Mouse (Mus musculus) neural tube, embryonic 11.5 days (tissue): ENCODE measurements around the gene Myl9. TPM values are rescaled to one million over a fixed set of nuclear protein-coding genes. Genes with fewer than 3 reads are reported as not detected.

Experiments used
- ATAC-seq: fragments of 200-750 bp; cut with Nextera tagmentation; 2 replicates; pipeline ENCODE4 v1.8.0; 2017; ENCODE audit warnings: moderate number of reproducible peaks, mild to moderate bottlenecking, moderate TSS enrichment, moderate library complexity; ENCODE audit not compliant: insufficient read depth, low FRiP score, low TSS enrichment
- DNase-seq: peaks from one replicate; pipeline ENCODE4 v3.0.0-alpha.2; 2015; ENCODE audit warnings: low spot score
- H3K27ac ChIP-seq: fragments of 300-500 bp; sonication (generic); 2 replicates; pipeline ENCODE4 v1.5.1; 2014; ENCODE audit warnings: low read depth, mild to moderate bottlenecking, low read length
- H3K27me3 ChIP-seq: fragments of 300-500 bp; sonication (generic); 2 replicates; pipeline ENCODE4 v1.6.1; 2014; ENCODE audit warnings: mild to moderate bottlenecking, low read length, mixed read lengths; ENCODE audit not compliant: control insufficient read depth, insufficient read depth
- H3K36me3 ChIP-seq: fragments of 300-500 bp; sonication (generic); 2 replicates; pipeline ENCODE4 v1.6.1; 2014; ENCODE audit warnings: mild to moderate bottlenecking, low read length, moderate library complexity, mixed read lengths; ENCODE audit not compliant: control insufficient read depth, insufficient read depth
- H3K4me1 ChIP-seq: fragments of 300-500 bp; sonication (generic); 2 replicates; pipeline ENCODE4 v1.6.1; 2014; ENCODE audit warnings: low read length, mixed read lengths; ENCODE audit not compliant: control insufficient read depth, insufficient read depth
- H3K4me2 ChIP-seq: fragments of 300-500 bp; sonication (generic); 2 replicates; pipeline ENCODE4 v1.6.1; 2014; ENCODE audit warnings: low read depth, mild to moderate bottlenecking, moderate library complexity
- H3K4me3 ChIP-seq: fragments of 300-500 bp; sonication (generic); 2 replicates; pipeline ENCODE4 v1.5.1; 2014; ENCODE audit warnings: low read depth, low read length
- H3K9ac ChIP-seq: fragments of 300-500 bp; sonication (generic); 2 replicates; pipeline ENCODE4 v1.6.1; 2014; ENCODE audit warnings: mild to moderate bottlenecking, low read length
- H3K9me3 ChIP-seq: fragments of 300-500 bp; sonication (generic); 2 replicates; pipeline ENCODE4 v1.6.1; 2016; ENCODE audit warnings: low read length; ENCODE audit not compliant: control insufficient read depth
- WGBS: fragments of 180-500 bp; shearing (Covaris S2); extraction: QIAGEN DNeasy Blood & Tissue Kit; methylation state at CpG from one replicate; pipeline ENCODE4 v1.1.7; 2014; 5-methylcytosine and 5-hydroxymethylcytosine counted together
- polyA plus RNA-seq: library from polyadenylated mRNA; unstranded; fragments of >200 nt; fragmentation: Nextera tagmentation; extraction: Ambion mirVana; gene quantifications from 2 replicates; pipeline ENCODE4 v1.2.1, GENCODE M21; 2014

Gene Myl9
- polyA plus RNA-seq, 1 experiment from 2014 or later: 98.7 TPM

DNA sequence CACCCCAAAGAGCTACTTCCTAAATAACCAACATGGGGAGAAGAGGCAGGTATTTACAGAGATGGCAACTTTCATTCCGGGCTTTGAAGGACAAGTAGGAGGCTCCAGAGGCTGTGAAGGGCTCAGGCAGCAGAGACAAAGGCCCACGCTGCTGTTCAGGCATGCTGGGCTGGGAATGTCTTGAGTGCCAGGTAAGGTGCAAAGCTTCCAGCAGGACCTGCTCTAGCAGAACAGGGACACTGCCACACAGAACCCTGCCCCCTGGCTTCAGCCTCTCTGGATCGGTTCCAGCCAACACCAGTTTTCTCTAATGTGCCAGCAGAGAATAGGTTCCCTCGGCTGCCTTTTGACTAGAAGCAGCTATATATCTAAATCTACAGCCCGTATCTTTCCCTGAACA lies 8.1 kb upstream of the Myl9 start:
- Histone ChIP-seq H3K4me1 (no peaks in the 10 kb centered on the region), H3K4me2 (no peak overlapping the region), H3K27me3 (no peaks in the 10 kb centered on the region), H3K27ac (no peak overlapping the region), H3K4me3 (no peak overlapping the region), H3K36me3 (peaks cover 7% of the 10 kb centered on the region), H3K9ac (no peak overlapping the region), H3K9me3 (no peaks in the 10 kb centered on the region)
- ATAC-seq (no peak), DNase-seq (no peak)
- 76% methylated on average over 5 of the region's 5 CpGs for WGBS

DNA sequence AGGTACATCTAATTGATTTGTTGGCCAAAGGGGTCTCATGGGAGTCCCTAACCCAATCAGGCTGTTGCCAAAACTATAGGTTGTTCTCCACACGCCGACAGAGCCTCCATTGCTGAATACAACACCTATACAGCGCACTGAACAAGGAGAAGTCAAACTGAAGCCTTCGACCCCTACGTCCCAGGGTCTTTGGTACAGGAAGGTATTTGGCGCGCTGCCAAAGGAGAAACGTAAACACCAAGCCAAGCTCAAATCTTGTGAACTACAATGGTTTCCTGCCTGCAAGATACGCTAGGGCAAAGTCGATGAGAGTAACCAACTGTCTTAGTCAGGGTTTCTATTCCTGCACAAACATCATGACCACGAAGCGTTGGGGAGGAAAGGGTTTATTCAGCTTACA lies 5.9 kb upstream of the Myl9 start:
- Histone ChIP-seq H3K27me3 (0 out of 2 replicates have a peak, but pooled peaks cover 2% of the 10 kb centered on the region), H3K4me2 (no peak overlapping the region), H3K4me3 (no peak overlapping the region), H3K9me3 (no peaks in the 10 kb centered on the region), H3K9ac (no peak overlapping the region), H3K4me1 (no peaks in the 10 kb centered on the region), H3K36me3 (no peaks in the 10 kb centered on the region; the same call in 1 of the 2 replicates), H3K27ac (no peak overlapping the region)
- DNase-seq: no peak
- ATAC-seq: no peak
- WGBS: 93% methylated on average over 12 of the region's 12 CpGs

- ATAC-seq: no peak
- no peak overlapping the region for H3K4me3 ChIP-seq
- no peak overlapping the region for H3K27ac ChIP-seq
- no peaks in the 10 kb centered on the region for H3K36me3 ChIP-seq
- no peak overlapping the region for H3K9ac ChIP-seq
- H3K9me3 ChIP-seq: no peaks in the 10 kb centered on the region
- H3K4me2 ChIP-seq: no peak overlapping the region
- peaks cover 2% of the 10 kb centered on the region; the same call in 1 of the 2 replicates for H3K27me3 ChIP-seq
- no peak for DNase-seq
- peaks cover 10% of the 10 kb centered on the region; the same call in 1 of the 2 replicates for H3K4me1 ChIP-seq
Observed at GRCm38 (mm10) chr2:156773470-156773869, 1.8 kb upstream of the Myl9 start.

GRCm38 (mm10) chr2:156774035-156774737 lies 1.0 kb upstream of the Myl9 start:
- ATAC-seq: no peak
- H3K27ac ChIP-seq: peak overlapping the region; percentile 56; the same call in 1 of the 2 replicates

GRCm38 (mm10) chr2:156775455-156776435 lies 525 bp downstream of the Myl9 start:
- 34% methylated on average over 17 of the region's 17 CpGs for WGBS
- Histone ChIP-seq H3K27ac (no peak overlapping the region; the same call in 1 of the 2 replicates), H3K9me3 (no peaks in the 10 kb centered on the region), H3K4me1 (peaks cover 13% of the 10 kb centered on the region), H3K4me2 (peak overlapping the region; percentile 49), H3K27me3 (peaks cover 2% of the 10 kb centered on the region; the same call in 1 of the 2 replicates), H3K4me3 (peak overlapping the region; percentile 27), H3K36me3 (no peaks in the 10 kb centered on the region), H3K9ac (peak overlapping the region; percentile 50)
- 0 out of 2 replicates have a peak, but pooled peaks have one; percentile 18 for ATAC-seq
- DNase-seq: no peak

More at GRCm38 (mm10) chr2:156774035-156774737, 1.0 kb upstream of the Myl9 start:
- H3K36me3 ChIP-seq: no peaks in the 10 kb centered on the region
- no peak for DNase-seq
- peak overlapping the region; percentile 49 for H3K4me2 ChIP-seq
- peaks cover 10% of the 10 kb centered on the region; the same call in 1 of the 2 replicates for H3K4me1 ChIP-seq
- WGBS: 73% methylated on average over 13 of the region's 13 CpGs
- H3K9me3 ChIP-seq: no peaks in the 10 kb centered on the region
- H3K9ac ChIP-seq: no peak overlapping the region
- H3K27me3 ChIP-seq: peaks cover 2% of the 10 kb centered on the region; the same call in 1 of the 2 replicates
- peak overlapping the region; percentile 27 for H3K4me3 ChIP-seq

DNA sequence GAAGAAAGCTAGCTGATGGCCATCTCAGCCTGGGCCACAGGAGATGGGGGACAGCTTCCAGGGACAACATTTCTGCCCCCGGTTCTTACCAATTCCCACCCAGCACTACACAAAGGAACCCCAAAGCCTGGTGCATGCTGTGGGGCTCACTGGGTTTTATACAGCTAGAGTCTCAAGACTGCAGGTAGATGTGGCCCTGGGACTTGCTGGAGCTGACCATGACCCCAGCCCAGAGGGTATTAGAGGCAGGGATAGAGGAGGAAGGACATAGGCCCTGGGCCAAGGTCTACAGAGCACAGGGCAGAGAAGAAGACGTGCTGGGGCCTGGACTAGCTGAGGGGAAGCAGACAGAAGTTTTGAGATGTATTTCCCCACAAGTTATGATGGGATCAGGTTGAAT lies 1.7 kb downstream of the Myl9 start:
- DNase-seq: no peak
- no peak overlapping the region for H3K4me2 ChIP-seq
- peaks cover 2% of the 10 kb centered on the region; the same call in 1 of the 2 replicates for H3K27me3 ChIP-seq
- WGBS: 82% methylated on average over 2 of the region's 2 CpGs
- H3K4me3 ChIP-seq: no peak overlapping the region
- peaks cover 14% of the 10 kb centered on the region for H3K4me1 ChIP-seq
- H3K36me3 ChIP-seq: no peaks in the 10 kb centered on the region
- H3K9ac ChIP-seq: no peak overlapping the region
- no peak for ATAC-seq
- H3K9me3 ChIP-seq: no peaks in the 10 kb centered on the region
- H3K27ac ChIP-seq: no peak overlapping the region

- Histone ChIP-seq H3K4me1 (peaks cover 14% of the 10 kb centered on the region), H3K9me3 (no peaks in the 10 kb centered on the region), H3K4me3 (no peak overlapping the region), H3K27ac (no peak overlapping the region), H3K9ac (no peak overlapping the region), H3K4me2 (no peak overlapping the region), H3K27me3 (peaks cover 2% of the 10 kb centered on the region; the same call in 1 of the 2 replicates), H3K36me3 (no peaks in the 10 kb centered on the region)
- 70% methylated on average over 7 of the region's 7 CpGs for WGBS
- DNase-seq: no peak
- ATAC-seq: no peak
Observed at GRCm38 (mm10) chr2:156777326-156778004, 2.2 kb downstream of the Myl9 start.

- no peak for DNase-seq
- no peak overlapping the region for H3K4me3 ChIP-seq
- H3K36me3 ChIP-seq: no peaks in the 10 kb centered on the region
- H3K9ac ChIP-seq: no peak overlapping the region
- H3K27ac ChIP-seq: no peak overlapping the region
- no peak overlapping the region for H3K4me2 ChIP-seq
- H3K4me1 ChIP-seq: peaks cover 14% of the 10 kb centered on the region
- peaks cover 2% of the 10 kb centered on the region; the same call in 1 of the 2 replicates for H3K27me3 ChIP-seq
- 85% methylated on average over 8 of the region's 8 CpGs for WGBS
- ATAC-seq: no peak
- H3K9me3 ChIP-seq: no peaks in the 10 kb centered on the region
Observed at GRCm38 (mm10) chr2:156778571-156778970, 3.4 kb downstream of the Myl9 start.
